In the genomic region with DNA sequence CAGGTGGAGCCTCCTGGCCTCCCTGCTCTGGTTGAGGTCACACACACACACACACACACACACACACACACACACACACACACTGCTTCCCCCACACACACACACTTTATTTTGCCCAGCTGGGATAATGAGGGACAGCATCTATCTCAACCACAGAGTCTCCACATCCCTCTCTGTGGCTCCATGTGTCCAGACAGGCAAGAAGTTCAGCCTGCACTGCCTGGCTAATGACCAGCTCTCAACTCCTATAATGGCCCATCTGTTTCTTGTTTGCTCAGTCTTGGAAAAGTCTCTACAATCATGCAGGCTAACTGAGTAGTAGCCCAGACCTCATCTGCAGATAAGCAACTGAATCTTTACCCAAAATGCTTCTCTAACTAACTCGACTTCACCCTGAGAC, we compare ENCODE assay signal across 24 mouse cellular contexts.
DNase-seq lines count a peak whose midpoint lies in the region; ATAC-seq and TF ChIP-seq lines count a peak whose summit lies in the region.
"Had no signal": no experiment of that assay in that cellular context is flagged by ENCODE, and none has a peak within 500 bp of the region (broad histone marks: within the 10 kb centered on the region; RNA-seq: fewer than 3 reads in every experiment).

No protein-coding gene starts in this region.

- H3K4me2 ChIP-seq in limb, embryonic 14.5 days (replicated peaks; ENCODE audit: low read depth, low read length, severe bottlenecking): no peak overlapping the region
- H3K4me2 ChIP-seq in forebrain, postnatal 0 days (ENCODE audit: low read depth): no peak overlapping the region
- H3K4me2 ChIP-seq: forebrain, embryonic 12.5 days; heart, embryonic 13.5 days; neural tube, embryonic 15.5 days had no signal

- no peaks in the 10 kb centered on the region for H3K27me3 ChIP-seq in embryonic facial prominence, embryonic 10.5 days (replicated peaks; ENCODE audit: low read depth, poor library complexity, severe bottlenecking)
- H3K27me3 ChIP-seq in limb, embryonic 14.5 days (ENCODE audit: control insufficient read depth, insufficient read depth, low read length): no peaks in the 10 kb centered on the region
- H3K27me3 ChIP-seq in forebrain, postnatal 0 days (ENCODE audit: insufficient read depth, low read length): no peaks in the 10 kb centered on the region
- H3K27me3 ChIP-seq: forebrain, embryonic 12.5 days; heart, embryonic 13.5 days; neural tube, embryonic 15.5 days had no signal

- no peak for TF ChIP-seq POLR2A in limb, embryonic 14.5 days (IDR thresholded peaks at IDR 0.05; ENCODE audit: borderline replicate concordance, extremely low read depth, insufficient read depth, insufficient read length)

- H3K27ac ChIP-seq in embryonic facial prominence, embryonic 10.5 days (replicated peaks): no peak overlapping the region
- H3K27ac ChIP-seq in limb, embryonic 14.5 days (replicated peaks; ENCODE audit: low read depth, low read length): no peak overlapping the region
- H3K27ac ChIP-seq in forebrain, postnatal 0 days (ENCODE audit: low read depth, low read length): no peak overlapping the region
- H3K27ac ChIP-seq: forebrain, embryonic 12.5 days; heart, embryonic 13.5 days; kidney, postnatal 0 days; macrophage; midbrain, embryonic 10.5 days; neural tube, embryonic 15.5 days had no signal

- H3K9me3 ChIP-seq in embryonic facial prominence, embryonic 10.5 days: no peaks in the 10 kb centered on the region
- H3K9me3 ChIP-seq in limb, embryonic 14.5 days (ENCODE audit: control insufficient read depth, low read length): no peaks in the 10 kb centered on the region
- no peaks in the 10 kb centered on the region for H3K9me3 ChIP-seq in forebrain, postnatal 0 days (ENCODE audit: low read length)
- H3K9me3 ChIP-seq: forebrain, embryonic 12.5 days; heart, embryonic 13.5 days; neural tube, embryonic 15.5 days had no signal

- H3K36me3 ChIP-seq in embryonic facial prominence, embryonic 10.5 days (replicated peaks): no peaks in the 10 kb centered on the region
- no peaks in the 10 kb centered on the region for H3K36me3 ChIP-seq in limb, embryonic 14.5 days (ENCODE audit: control insufficient read depth, insufficient read depth, low read length)
- no peaks in the 10 kb centered on the region for H3K36me3 ChIP-seq in forebrain, postnatal 0 days (ENCODE audit: insufficient read depth)
- H3K36me3 ChIP-seq: forebrain, embryonic 12.5 days; heart, embryonic 13.5 days; midbrain, embryonic 10.5 days; neural tube, embryonic 15.5 days had no signal

- 82% methylated on average over 1 of the region's 1 CpGs for WGBS in embryonic facial prominence, embryonic 10.5 days
- 36% methylated on average over 1 of the region's 1 CpGs for WGBS in limb, embryonic 14.5 days
- 83% methylated on average over 1 of the region's 1 CpGs for WGBS in forebrain, postnatal 0 days

- ATAC-seq in limb, embryonic 14.5 days (ENCODE audit: low FRiP score, low read depth): 0 out of 2 replicates have a peak, but pooled peaks have one; percentile 34
- no peak for ATAC-seq in forebrain, postnatal 0 days
- ATAC-seq in megakaryocyte-erythroid progenitor cell, adult 5-6 weeks (replicated peaks; ENCODE audit: low FRiP score, low TSS enrichment, poor library complexity, severe bottlenecking): no peak
- ATAC-seq: Patski had no signal

- H3K4me1 ChIP-seq in embryonic facial prominence, embryonic 10.5 days: no peaks in the 10 kb centered on the region
- no peaks in the 10 kb centered on the region for H3K4me1 ChIP-seq in limb, embryonic 14.5 days (ENCODE audit: control insufficient read depth, insufficient read depth, low read length)
- H3K4me1 ChIP-seq in forebrain, postnatal 0 days (ENCODE audit: insufficient read depth): no peaks in the 10 kb centered on the region
- H3K4me1 ChIP-seq: forebrain, embryonic 12.5 days; heart, embryonic 13.5 days; midbrain, embryonic 10.5 days; neural tube, embryonic 15.5 days had no signal

- DNase-seq in embryo, embryonic 10 days (ENCODE audit: low spot score): peak; percentile 5
- DNase-seq in embryo, embryonic 9.5 days (ENCODE audit: extremely low spot score): no peak
- DNase-seq in embryonic facial prominence, embryonic 10.5 days (ENCODE audit: low spot score): peak; percentile 13
- DNase-seq in forelimb bud, embryonic 11.5 days (ENCODE audit: low read depth, low spot score): peak; percentile 58
- DNase-seq in limb, embryonic 14.5 days (ENCODE audit: low spot score): peak; percentile 5
- no peak for DNase-seq in lung, postnatal 14 days
- no peak for DNase-seq in forebrain, postnatal 0 days
- DNase-seq: adrenal gland, adult 2 months; cerebellum, adult 11 months; cerebellum, adult 9-11 months; gastrocnemius, postnatal 14 days; heart, adult 11 months; heart, postnatal 14 days; kidney, adult 2 months; right cerebral cortex, adult 18-20 months; right cerebral cortex, postnatal 4 days had no signal

- H3K9ac ChIP-seq in limb, embryonic 14.5 days (ENCODE audit: low read depth, low read length, severe bottlenecking): no peak overlapping the region
- no peak overlapping the region for H3K9ac ChIP-seq in forebrain, postnatal 0 days
- H3K9ac ChIP-seq: forebrain, embryonic 12.5 days; heart, embryonic 13.5 days; neural tube, embryonic 15.5 days had no signal

- no peak for TF ChIP-seq CTCF in forebrain, postnatal 0 days (IDR thresholded peaks at IDR 0.05; ENCODE audit: low read depth)

- no peak overlapping the region for H3K4me3 ChIP-seq in embryonic facial prominence, embryonic 10.5 days
- H3K4me3 ChIP-seq in limb, embryonic 14.5 days (replicated peaks; ENCODE audit: low read length): no peak overlapping the region
- H3K4me3 ChIP-seq in forebrain, postnatal 0 days (ENCODE audit: low read depth, low read length): no peak overlapping the region
- H3K4me3 ChIP-seq: forebrain, embryonic 12.5 days; heart, embryonic 13.5 days; midbrain, embryonic 10.5 days; neural tube, embryonic 15.5 days had no signal

Comparison
In these comparisons a context has a peak if more than half of its experiments do, and no peak if none do; other contexts are left out.
1. DNase-seq: peak in embryo, embryonic 10 days (single experiment), embryonic facial prominence, embryonic 10.5 days (single experiment), forelimb bud, embryonic 11.5 days (single experiment) and limb, embryonic 14.5 days (single experiment); none in embryo, embryonic 9.5 days (single experiment), lung, postnatal 14 days (single experiment) and forebrain, postnatal 0 days (single experiment).